Mouse (Mus musculus) ES-E14 (cell line): ENCODE data around the gene Dnajb6. TPM values are rescaled to one million over a fixed set of nuclear protein-coding genes. Genes with fewer than 3 reads are reported as not detected.
"Not testable (repeated sequence)": the region's sequence is repeated elsewhere in the genome, so short reads cannot be mapped to it uniquely, and the experiment has no call there.

Experiments used
- DNase-seq: peaks from one replicate; pipeline ENCODE4 v3.0.0-alpha.2; 2013; ENCODE audit warnings: low read depth, low spot score
- H3K27ac ChIP-seq: 2 replicates; pipeline ENCODE4 v1.5.1; 2012; ENCODE audit warnings: low read depth, mild to moderate bottlenecking, low read length, moderate library complexity, mixed read lengths; ENCODE audit not compliant: poor library complexity, insufficient read depth, severe bottlenecking
- H3K36me3 ChIP-seq: 2 replicates; pipeline ENCODE4 v1.6.1; 2012; ENCODE audit warnings: mild to moderate bottlenecking, low read length, moderate library complexity, mixed read lengths; ENCODE audit not compliant: control insufficient read depth, poor library complexity, insufficient read depth, severe bottlenecking
- H3K4me1 ChIP-seq, 2 experiments: fragments of 150-350 bp in 1 of 2; sonication (generic) in 1 of 2; 2 replicates each; pipeline ENCODE4 v1.6.1; 2012; ENCODE audit warnings: low read length in 2 of 2, mild to moderate bottlenecking in 1 of 2, mixed read lengths in 1 of 2; ENCODE audit not compliant: control insufficient read depth in 2 of 2, insufficient read depth in 2 of 2, poor library complexity in 1 of 2
- H3K4me3 ChIP-seq, 2 experiments: fragments of 150-350 bp in 1 of 2; sonication (generic) in 1 of 2; 2 replicates each; pipeline ENCODE4 v1.5.1; 2012; ENCODE audit warnings: low read length in 2 of 2, low read depth in 1 of 2, mild to moderate bottlenecking in 1 of 2, mixed read lengths in 1 of 2; ENCODE audit not compliant: insufficient read depth in 1 of 2, poor library complexity in 1 of 2, severe bottlenecking in 1 of 2
- H3K9ac ChIP-seq: 2 replicates; pipeline ENCODE4 v1.6.1; 2012; ENCODE audit warnings: low read depth, mild to moderate bottlenecking, low read length, mixed read lengths; ENCODE audit not compliant: poor library complexity, insufficient read depth, severe bottlenecking
- H3K9me3 ChIP-seq: fragments of 150-350 bp; sonication (generic); 2 replicates; pipeline ENCODE4 v1.6.1; 2012; ENCODE audit warnings: low read depth, mild to moderate bottlenecking, low read length; ENCODE audit not compliant: control insufficient read depth, insufficient read depth
- CHD2 ChIP-seq: IDR thresholded peaks from 2 replicates; pipeline ENCODE4 v1.6.1; 2014; ENCODE audit warnings: mild to moderate bottlenecking, low read depth, low read length, inconsistent platforms
- HCFC1 ChIP-seq: IDR thresholded peaks from 2 replicates; pipeline ENCODE4 v1.6.1; 2012; ENCODE audit warnings: low read length, inconsistent platforms, borderline replicate concordance; ENCODE audit not compliant: insufficient read depth
- MAFK ChIP-seq: IDR thresholded peaks from 2 replicates; pipeline ENCODE4 v1.6.1; 2014; ENCODE audit warnings: mild to moderate bottlenecking, low read depth, low read length, inconsistent platforms; ENCODE audit not compliant: insufficient read depth
- ZC3H11A ChIP-seq: IDR thresholded peaks from 2 replicates; pipeline ENCODE4 v1.6.1; 2012; ENCODE audit warnings: low read depth, mild to moderate bottlenecking, inconsistent platforms, low read length, borderline replicate concordance
- ZNF384 ChIP-seq: IDR thresholded peaks from 2 replicates; pipeline ENCODE4 v1.6.1; 2012; ENCODE audit warnings: low read depth, low read length, inconsistent platforms
- in situ Hi-C, 2 experiments: fragments of 600-800 bp; cut with MboI; formaldehyde crosslinking; loops; one replicate each; pipeline ENCODE4 v1.15.1; 2025; ENCODE audit warnings: low sequenced_read_pairs in 2 of 2, inconsistent platforms in 1 of 2; ENCODE audit not compliant: unreplicated experiment in 2 of 2
- total RNA-seq: library from RNA; depleted of rRNA; stranded (reverse); fragments of 300-350 nt; gene quantifications from 2 replicates; pipeline ENCODE4 v1.2.3, GENCODE M21; 2012

Gene Dnajb6
- total RNA-seq, 1 experiment, result 224 TPM

DNA sequence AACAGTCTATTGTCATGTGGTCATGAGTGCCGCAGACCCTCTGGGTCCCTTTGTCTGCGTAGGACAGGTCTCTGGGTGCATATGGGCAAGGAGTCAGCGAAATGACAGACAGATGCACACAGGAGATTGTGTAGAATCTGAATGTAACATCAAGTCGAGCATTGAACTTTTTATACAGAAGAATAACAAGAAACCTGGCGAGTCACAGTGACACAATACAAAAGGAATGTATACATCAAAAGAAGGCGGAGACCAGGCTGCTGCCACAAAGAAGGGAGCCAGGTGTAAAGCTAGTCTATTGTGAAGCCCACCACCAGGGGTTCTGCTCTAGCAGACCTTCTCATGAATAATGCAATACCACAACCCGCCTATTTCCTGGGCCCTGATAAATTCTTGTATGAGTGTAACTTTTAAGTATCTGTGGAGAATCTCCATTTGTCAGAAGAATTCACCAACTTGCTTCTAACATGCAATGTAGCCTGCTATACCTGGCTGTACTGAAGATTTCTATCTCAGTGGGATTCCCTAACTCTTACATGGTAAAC lies 76.0 kb downstream of the Dnajb6 start:
- H3K4me3 ChIP-seq, H3K9me3 ChIP-seq, H3K36me3 ChIP-seq, H3K4me1 ChIP-seq, in situ Hi-C loops, H3K9ac ChIP-seq: not testable (repeated sequence)
- DNase-seq, result peak; percentile 54
- peak overlapping the region; percentile 100 for H3K27ac ChIP-seq
- TF ChIP-seq MAFK, result peak; percentile 67; the same call in 1 of the 2 replicates

DNA sequence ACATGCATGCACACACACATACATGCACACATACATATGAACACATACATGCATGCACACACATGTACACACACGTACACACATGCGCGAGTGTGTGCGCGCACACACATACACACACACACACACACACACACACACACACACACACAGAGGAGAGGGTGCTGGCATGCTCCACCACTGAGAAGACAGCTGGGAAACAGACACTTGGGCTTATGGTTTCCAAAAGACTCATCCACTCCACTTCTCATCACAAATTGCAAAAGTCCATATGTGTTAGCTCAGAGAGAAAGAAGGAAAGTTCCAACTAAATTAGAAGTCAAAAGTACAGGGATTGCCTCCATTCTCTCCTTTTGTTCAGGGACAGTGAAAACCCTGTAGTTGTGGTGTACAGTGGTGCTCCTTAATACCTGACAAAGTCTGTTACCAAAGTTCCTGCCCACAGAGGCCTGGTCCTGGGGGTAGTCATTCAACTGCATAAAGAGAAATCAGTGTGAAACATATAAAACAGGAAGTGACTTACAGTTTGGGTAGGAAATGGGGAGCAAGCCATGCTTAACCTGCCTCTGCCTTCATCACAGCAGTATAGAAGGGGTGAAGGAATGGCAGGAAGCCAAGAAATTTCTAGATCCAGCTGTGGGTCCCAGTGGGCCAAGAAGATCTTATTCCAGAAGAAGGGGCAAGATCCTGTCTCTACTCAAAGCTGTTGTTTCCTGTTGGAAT lies 81.2 kb downstream of the Dnajb6 start:
- in situ Hi-C loops, result no loop called here
- TF ChIP-seq ZC3H11A, result no peak
- TF ChIP-seq MAFK, result no peak
- TF ChIP-seq HCFC1, result no peak
- no peak for TF ChIP-seq ZNF384
- no peak for TF ChIP-seq CHD2
- DNase-seq, result no peak

DNA sequence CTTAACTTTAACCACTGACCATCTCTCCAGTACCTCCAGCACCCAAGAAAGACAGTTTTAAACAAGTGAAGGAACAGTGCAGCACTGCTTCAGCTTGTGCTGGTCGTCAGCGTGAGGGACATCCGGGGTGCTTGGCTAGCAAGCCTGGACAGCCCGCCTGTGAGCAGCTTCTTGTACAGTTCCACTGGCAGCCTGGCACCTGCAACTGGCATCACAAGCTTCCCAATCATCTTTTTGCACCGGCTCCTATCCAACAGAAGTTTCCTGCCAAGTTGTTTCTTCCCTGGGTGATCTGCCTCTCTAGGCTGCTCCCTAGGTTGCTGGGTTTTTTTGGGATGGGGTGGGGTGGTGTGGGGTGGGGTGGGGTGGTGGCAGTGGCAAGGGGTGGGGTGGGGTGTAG lies 81.9 kb downstream of the Dnajb6 start:
- H3K36me3 ChIP-seq, result no peaks in the 10 kb centered on the region
- H3K4me3 ChIP-seq, result no peak overlapping the region
- no peak for DNase-seq
- TF ChIP-seq ZNF384, result no peak
- no peak for TF ChIP-seq CHD2
- TF ChIP-seq MAFK, result no peak
- no peak for TF ChIP-seq HCFC1
- no peak for TF ChIP-seq ZC3H11A
- no peak overlapping the region for H3K9ac ChIP-seq
- H3K4me1 ChIP-seq, result no peaks in the 10 kb centered on the region; a peak in 1 of 4 replicates
- in situ Hi-C loops, result no loop called here
- no peaks in the 10 kb centered on the region for H3K9me3 ChIP-seq
- H3K27ac ChIP-seq, result no peak overlapping the region

More for the DNA sequence above, 81.2 kb downstream of the Dnajb6 start:
- H3K27ac ChIP-seq, result no peak overlapping the region
- H3K4me3 ChIP-seq, result no peak overlapping the region
- H3K9ac ChIP-seq, result no peak overlapping the region
- H3K4me1 ChIP-seq, result no peaks in the 10 kb centered on the region; a peak in 1 of 4 replicates
- H3K9me3 ChIP-seq, result no peaks in the 10 kb centered on the region
- H3K36me3 ChIP-seq, result no peaks in the 10 kb centered on the region

DNA sequence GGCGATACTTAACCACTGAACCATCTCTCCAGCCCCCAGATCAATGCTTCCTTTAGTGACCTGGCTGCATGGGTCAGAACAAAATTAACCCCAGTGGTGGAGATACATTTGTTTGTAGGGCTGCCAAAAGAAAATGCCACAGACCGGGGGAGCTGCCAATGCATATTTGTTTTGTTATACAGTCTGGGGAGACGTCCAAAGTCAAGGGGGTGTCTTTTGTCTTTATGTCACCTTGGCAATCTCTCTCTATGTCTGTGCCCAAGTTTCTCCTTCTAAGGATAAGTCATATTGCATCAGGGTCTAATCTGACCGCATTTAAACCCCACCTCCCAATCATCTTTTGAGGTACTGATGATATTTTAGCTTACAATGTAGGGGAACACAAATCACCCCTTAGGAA lies 82.8 kb downstream of the Dnajb6 start:
- no peaks in the 10 kb centered on the region for H3K9me3 ChIP-seq
- H3K4me3 ChIP-seq, result no peak overlapping the region
- no peaks in the 10 kb centered on the region for H3K4me1 ChIP-seq
- H3K9ac ChIP-seq, result no peak overlapping the region
- DNase-seq, result no peak
- in situ Hi-C loops, result no loop called here
- TF ChIP-seq HCFC1 (no peak), ZC3H11A (no peak), ZNF384 (no peak), MAFK (no peak), CHD2 (no peak)
- no peaks in the 10 kb centered on the region for H3K36me3 ChIP-seq
- no peak overlapping the region for H3K27ac ChIP-seq

DNA sequence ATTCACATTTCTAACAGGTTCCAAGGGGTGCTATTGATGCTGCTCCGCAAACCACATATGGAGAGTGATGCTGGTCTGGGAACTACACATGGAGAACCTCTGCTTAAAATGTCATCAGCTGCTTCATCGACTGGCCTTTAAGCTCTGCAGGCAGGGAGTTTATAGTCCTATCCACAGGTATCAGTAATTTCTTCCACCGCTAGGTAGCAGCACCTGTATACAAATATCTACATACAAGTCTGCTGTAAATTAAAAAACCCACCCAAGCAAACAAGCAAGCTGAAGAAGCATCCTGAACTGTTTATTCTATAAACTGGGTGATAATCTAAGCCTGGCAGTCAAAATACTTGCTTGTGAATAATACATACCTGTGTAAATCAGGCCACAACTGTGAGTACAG lies 89.3 kb downstream of the Dnajb6 start:
- in situ Hi-C loops, result no loop called here

More for the DNA sequence above, 89.3 kb downstream of the Dnajb6 start:
- Histone ChIP-seq H3K4me1 (no peaks in the 10 kb centered on the region; a peak in 1 of 4 replicates), H3K9ac (no peak overlapping the region), H3K4me3 (no peak overlapping the region), H3K9me3 (no peaks in the 10 kb centered on the region), H3K36me3 (no peaks in the 10 kb centered on the region), H3K27ac (no peak overlapping the region)
- no peak for DNase-seq
- no peak for TF ChIP-seq CHD2
- peak; percentile 64 for TF ChIP-seq ZC3H11A
- no peak for TF ChIP-seq ZNF384
